Mouse (Mus musculus): Measurements from ENCODE around the gene Maml2. TPM values are rescaled to one million over a fixed set of nuclear protein-coding genes. Genes with fewer than 3 reads are reported as not detected.

The Maml2 gene
- polyA plus RNA-seq, 1 experiment from 2014 or later, result 10.3 TPM

- Histone ChIP-seq H3K27ac (ENCODE audit: low read depth, low read length) (no peak overlapping the region), H3K4me1 (ENCODE audit: control insufficient read depth, insufficient read depth, low read length) (peaks cover 7% of the 10 kb centered on the region; the same call in 1 of the 2 replicates), H3K4me3 (ENCODE audit: low read depth, low read length) (no peak overlapping the region), H3K9me3 (ENCODE audit: control insufficient read depth, low read length) (no peaks in the 10 kb centered on the region), H3K36me3 (ENCODE audit: control insufficient read depth, insufficient read depth, low read length) (no peaks in the 10 kb centered on the region), H3K4me2 (no peak overlapping the region), H3K27me3 (ENCODE audit: control insufficient read depth, insufficient read depth, low read length) (no peaks in the 10 kb centered on the region), H3K9ac (ENCODE audit: low read length) (no peak overlapping the region)
- ATAC-seq (ENCODE audit: low FRiP score) (no peak), DNase-seq (ENCODE audit: low spot score, missing footprints) (no peak)
- WGBS, result 64% methylated on average over 9 of the region's 9 CpGs
Observed at GRCm38 (mm10) chr9:13522061-13522820, 224.5 kb downstream of the Maml2 start.

GRCm38 (mm10) chr9:13523046-13523445 is 225.3 kb downstream of the Maml2 start:
- Histone ChIP-seq H3K4me3 (ENCODE audit: low read depth, low read length) (no peak overlapping the region), H3K36me3 (ENCODE audit: control insufficient read depth, insufficient read depth, low read length) (no peaks in the 10 kb centered on the region), H3K27me3 (ENCODE audit: control insufficient read depth, insufficient read depth, low read length) (no peaks in the 10 kb centered on the region), H3K4me2 (no peak overlapping the region), H3K9me3 (ENCODE audit: control insufficient read depth, low read length) (no peaks in the 10 kb centered on the region), H3K27ac (ENCODE audit: low read depth, low read length) (no peak overlapping the region), H3K9ac (ENCODE audit: low read length) (no peak overlapping the region), H3K4me1 (ENCODE audit: control insufficient read depth, insufficient read depth, low read length) (peaks cover 7% of the 10 kb centered on the region; the same call in 1 of the 2 replicates)
- 91% methylated on average over 3 of the region's 3 CpGs for WGBS
- DNase-seq (ENCODE audit: low spot score, missing footprints) (no peak), ATAC-seq (ENCODE audit: low FRiP score) (no peak)

GRCm38 (mm10) chr9:13525075-13525474 is 227.3 kb downstream of the Maml2 start:
- Histone ChIP-seq H3K9me3 (ENCODE audit: control insufficient read depth, low read length) (no peaks in the 10 kb centered on the region), H3K4me3 (ENCODE audit: low read depth, low read length) (no peak overlapping the region), H3K27me3 (ENCODE audit: control insufficient read depth, insufficient read depth, low read length) (no peaks in the 10 kb centered on the region), H3K9ac (ENCODE audit: low read length) (no peak overlapping the region), H3K4me2 (no peak overlapping the region), H3K4me1 (ENCODE audit: control insufficient read depth, insufficient read depth, low read length) (peaks cover 12% of the 10 kb centered on the region; the same call in 1 of the 2 replicates), H3K27ac (ENCODE audit: low read depth, low read length) (no peak overlapping the region), H3K36me3 (ENCODE audit: control insufficient read depth, insufficient read depth, low read length) (no peaks in the 10 kb centered on the region)
- DNase-seq (ENCODE audit: low spot score, missing footprints) (no peak), ATAC-seq (ENCODE audit: low FRiP score) (no peak)
- 90% methylated on average over 1 of the region's 1 CpGs for WGBS

GRCm38 (mm10) chr9:13525561-13526255 is 228.0 kb downstream of the Maml2 start:
- WGBS, result 68% methylated on average over 5 of the region's 5 CpGs
- no peak overlapping the region for H3K27ac ChIP-seq (ENCODE audit: low read depth, low read length)
- H3K4me3 ChIP-seq (ENCODE audit: low read depth, low read length), result no peak overlapping the region
- no peaks in the 10 kb centered on the region for H3K27me3 ChIP-seq (ENCODE audit: control insufficient read depth, insufficient read depth, low read length)
- H3K4me1 ChIP-seq (ENCODE audit: control insufficient read depth, insufficient read depth, low read length), result peaks cover 12% of the 10 kb centered on the region; the same call in 1 of the 2 replicates
- ATAC-seq (ENCODE audit: low FRiP score) (no peak), DNase-seq (ENCODE audit: low spot score, missing footprints) (no peak)
- no peaks in the 10 kb centered on the region for H3K9me3 ChIP-seq (ENCODE audit: control insufficient read depth, low read length)
- no peaks in the 10 kb centered on the region for H3K36me3 ChIP-seq (ENCODE audit: control insufficient read depth, insufficient read depth, low read length)
- H3K9ac ChIP-seq (ENCODE audit: low read length), result no peak overlapping the region
- no peak overlapping the region for H3K4me2 ChIP-seq

- no peak overlapping the region for H3K4me3 ChIP-seq (ENCODE audit: low read depth, low read length)
- H3K4me2 ChIP-seq, result no peak overlapping the region
- H3K27me3 ChIP-seq (ENCODE audit: control insufficient read depth, insufficient read depth, low read length), result no peaks in the 10 kb centered on the region
- H3K27ac ChIP-seq (ENCODE audit: low read depth, low read length), result no peak overlapping the region
- H3K9ac ChIP-seq (ENCODE audit: low read length), result no peak overlapping the region
- no peaks in the 10 kb centered on the region for H3K36me3 ChIP-seq (ENCODE audit: control insufficient read depth, insufficient read depth, low read length)
- no peak for ATAC-seq (ENCODE audit: low FRiP score)
- H3K9me3 ChIP-seq (ENCODE audit: control insufficient read depth, low read length), result no peaks in the 10 kb centered on the region
- DNase-seq (ENCODE audit: low spot score, missing footprints), result no peak
- WGBS, result 82% methylated on average over 4 of the region's 4 CpGs
- peaks cover 10% of the 10 kb centered on the region for H3K4me1 ChIP-seq (ENCODE audit: control insufficient read depth, insufficient read depth, low read length)
Observed at GRCm38 (mm10) chr9:13530575-13530974, 232.8 kb downstream of the Maml2 start.

- no peaks in the 10 kb centered on the region for H3K36me3 ChIP-seq (ENCODE audit: control insufficient read depth, insufficient read depth, low read length)
- no peak overlapping the region for H3K9ac ChIP-seq (ENCODE audit: low read length)
- DNase-seq (ENCODE audit: low spot score, missing footprints) (no peak), ATAC-seq (ENCODE audit: low FRiP score) (no peak)
- 78% methylated on average over 11 of the region's 11 CpGs for WGBS
- no peak overlapping the region for H3K27ac ChIP-seq (ENCODE audit: low read depth, low read length)
- peaks cover 11% of the 10 kb centered on the region for H3K4me1 ChIP-seq (ENCODE audit: control insufficient read depth, insufficient read depth, low read length)
- no peak overlapping the region for H3K4me3 ChIP-seq (ENCODE audit: low read depth, low read length)
- no peak overlapping the region for H3K4me2 ChIP-seq
- no peaks in the 10 kb centered on the region for H3K9me3 ChIP-seq (ENCODE audit: control insufficient read depth, low read length)
- H3K27me3 ChIP-seq (ENCODE audit: control insufficient read depth, insufficient read depth, low read length), result no peaks in the 10 kb centered on the region
Observed at GRCm38 (mm10) chr9:13533076-13533707, 235.4 kb downstream of the Maml2 start.

GRCm38 (mm10) chr9:13535803-13536202 is 238.0 kb downstream of the Maml2 start:
- Histone ChIP-seq H3K27me3 (ENCODE audit: control insufficient read depth, insufficient read depth, low read length) (no peaks in the 10 kb centered on the region), H3K27ac (ENCODE audit: low read depth, low read length) (no peak overlapping the region), H3K4me1 (ENCODE audit: control insufficient read depth, insufficient read depth, low read length) (peaks cover 7% of the 10 kb centered on the region), H3K9ac (ENCODE audit: low read length) (no peak overlapping the region), H3K4me3 (ENCODE audit: low read depth, low read length) (no peak overlapping the region), H3K4me2 (no peak overlapping the region), H3K36me3 (ENCODE audit: control insufficient read depth, insufficient read depth, low read length) (no peaks in the 10 kb centered on the region), H3K9me3 (ENCODE audit: control insufficient read depth, low read length) (no peaks in the 10 kb centered on the region)
- DNase-seq (ENCODE audit: low spot score, missing footprints), result no peak
- 35% methylated on average over 5 of the region's 5 CpGs for WGBS
- ATAC-seq (ENCODE audit: low FRiP score), result peak; percentile 61

- Histone ChIP-seq H3K27me3 (ENCODE audit: control insufficient read depth, insufficient read depth, low read length) (no peaks in the 10 kb centered on the region), H3K9ac (ENCODE audit: low read length) (no peak overlapping the region), H3K4me3 (ENCODE audit: low read depth, low read length) (no peak overlapping the region), H3K4me2 (no peak overlapping the region), H3K4me1 (ENCODE audit: control insufficient read depth, insufficient read depth, low read length) (peaks cover 7% of the 10 kb centered on the region), H3K27ac (ENCODE audit: low read depth, low read length) (no peak overlapping the region), H3K36me3 (ENCODE audit: control insufficient read depth, insufficient read depth, low read length) (no peaks in the 10 kb centered on the region), H3K9me3 (ENCODE audit: control insufficient read depth, low read length) (no peaks in the 10 kb centered on the region)
- DNase-seq (ENCODE audit: low spot score, missing footprints) (no peak), ATAC-seq (ENCODE audit: low FRiP score) (no peak)
- 51% methylated on average over 12 of the region's 12 CpGs for WGBS
Observed at GRCm38 (mm10) chr9:13536419-13537261, 238.9 kb downstream of the Maml2 start.

Measured in midbrain, embryonic 11.5 days (tissue).